Mouse (Mus musculus) heart, embryonic 14.5 days (tissue): ENCODE measurements around the gene Kcnk10. TPM values are rescaled to one million over a fixed set of nuclear protein-coding genes. Genes with fewer than 3 reads are reported as not detected.

Experiments used
- ATAC-seq: fragments of 200-750 bp; cut with Nextera tagmentation; 2 replicates; pipeline ENCODE4 v1.8.0; 2017; ENCODE audit warnings: low read depth, moderate TSS enrichment; ENCODE audit not compliant: insufficient number of reproducible peaks, insufficient read depth, low FRiP score
- H3K27ac ChIP-seq, 2 experiments: fragments of 200-500 bp in 1 of 2; fragments of 300-500 bp in 1 of 2; sonication (generic) in 1 of 2; replicated peaks in 1 of 2; 2 replicates each; pipeline ENCODE4 v1.5.1; 2012 to 2014; ENCODE audit warnings: low read depth in 2 of 2, low read length in 2 of 2, control low read depth in 1 of 2, mild to moderate bottlenecking in 1 of 2, mixed read lengths in 1 of 2; ENCODE audit not compliant: control insufficient read depth in 1 of 2, insufficient read depth in 1 of 2
- H3K27me3 ChIP-seq: fragments of 300-500 bp; sonication (generic); 2 replicates; pipeline ENCODE4 v1.6.1; 2014; ENCODE audit warnings: mild to moderate bottlenecking, low read length, control low read depth; ENCODE audit not compliant: control insufficient read depth, insufficient read depth
- H3K36me3 ChIP-seq: fragments of 300-500 bp; sonication (generic); 2 replicates; pipeline ENCODE4 v1.6.1; 2014; ENCODE audit warnings: mild to moderate bottlenecking, control low read depth, low read length, mixed read lengths; ENCODE audit not compliant: control insufficient read depth, insufficient read depth
- H3K4me1 ChIP-seq, 2 experiments: fragments of 200-500 bp in 1 of 2; fragments of 300-500 bp in 1 of 2; sonication (generic) in 1 of 2; 2 replicates each; pipeline ENCODE4 v1.6.1; 2012 to 2014; ENCODE audit warnings: low read length in 2 of 2, control low read depth in 1 of 2, mixed read lengths in 1 of 2; ENCODE audit not compliant: control insufficient read depth in 2 of 2, insufficient read depth in 2 of 2
- H3K4me2 ChIP-seq: fragments of 300-500 bp; sonication (generic); 2 replicates; pipeline ENCODE4 v1.6.1; 2014; ENCODE audit warnings: mild to moderate bottlenecking, low read length
- H3K4me3 ChIP-seq, 2 experiments: fragments of 200-500 bp in 1 of 2; fragments of 300-500 bp in 1 of 2; sonication (generic) in 1 of 2; 2 replicates each; pipeline ENCODE4 v1.5.1; 2012 to 2014; ENCODE audit warnings: low read length in 2 of 2, mild to moderate bottlenecking in 2 of 2, control low read depth in 1 of 2, low read depth in 1 of 2, moderate library complexity in 1 of 2; ENCODE audit not compliant: control insufficient read depth in 1 of 2, insufficient read depth in 1 of 2
- H3K9ac ChIP-seq: fragments of 300-500 bp; sonication (generic); 2 replicates; pipeline ENCODE4 v1.6.1; 2014; ENCODE audit warnings: mild to moderate bottlenecking, low read length
- H3K9me3 ChIP-seq: fragments of 300-500 bp; sonication (generic); 2 replicates; pipeline ENCODE4 v1.6.1; 2016; ENCODE audit warnings: low read length, control low read depth; ENCODE audit not compliant: control insufficient read depth
- WGBS: fragments of 180-500 bp; shearing (Covaris S2); extraction: QIAGEN DNeasy Blood & Tissue Kit; methylation state at CpG from one replicate; pipeline ENCODE4 v1.1.7; 2014; 5-methylcytosine and 5-hydroxymethylcytosine counted together
- polyA plus RNA-seq: library from polyadenylated mRNA; unstranded; fragments of >200 nt; fragmentation: Nextera tagmentation; extraction: Ambion mirVana; gene quantifications from 2 replicates; pipeline ENCODE4 v1.2.1, GENCODE M21; 2014

Gene Kcnk10
- polyA plus RNA-seq, 1 experiment from 2014 or later = 0.26 TPM

DNA sequence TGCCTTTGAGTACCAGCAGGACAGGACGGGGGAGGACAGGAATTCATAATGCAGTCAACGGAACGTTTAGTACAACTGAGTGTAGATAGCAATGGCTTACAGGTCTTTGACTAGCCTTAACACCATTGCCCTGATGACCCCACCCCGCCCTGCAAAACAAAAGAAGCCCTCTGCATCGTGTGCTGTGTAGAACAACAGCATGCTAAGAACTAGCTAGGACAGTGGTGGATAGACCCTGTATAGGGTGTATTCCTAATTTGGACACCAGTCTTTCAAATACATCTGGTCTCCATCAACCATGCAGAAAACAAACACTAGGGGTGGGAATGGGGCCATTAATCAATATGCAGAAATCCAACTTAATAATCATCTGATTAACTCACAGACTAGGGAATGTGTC, 147.4 kb downstream of the Kcnk10 start:
- WGBS = 79% methylated on average over 5 of the region's 5 CpGs
- ATAC-seq = no peak
- Histone ChIP-seq H3K27ac (no peak overlapping the region), H3K4me1 (no peaks in the 10 kb centered on the region), H3K9me3 (no peaks in the 10 kb centered on the region), H3K9ac (no peak overlapping the region), H3K36me3 (no peaks in the 10 kb centered on the region), H3K27me3 (no peaks in the 10 kb centered on the region), H3K4me3 (no peak overlapping the region), H3K4me2 (no peak overlapping the region)

- Histone ChIP-seq H3K9me3 (no peaks in the 10 kb centered on the region), H3K36me3 (no peaks in the 10 kb centered on the region), H3K9ac (no peak overlapping the region), H3K27ac (no peak overlapping the region), H3K4me2 (no peak overlapping the region), H3K4me1 (no peaks in the 10 kb centered on the region), H3K4me3 (no peak overlapping the region), H3K27me3 (no peaks in the 10 kb centered on the region)
- WGBS = 77% methylated on average over 7 of the region's 7 CpGs
- ATAC-seq = no peak
Measured at GRCm38 (mm10) chr12:98421340-98421739, 156.8 kb downstream of the Kcnk10 start.

GRCm38 (mm10) chr12:98419849-98420248, 158.3 kb downstream of the Kcnk10 start:
- H3K36me3 ChIP-seq = no peaks in the 10 kb centered on the region
- no peaks in the 10 kb centered on the region for H3K27me3 ChIP-seq
- H3K27ac ChIP-seq = no peak overlapping the region
- no peak overlapping the region for H3K4me3 ChIP-seq
- H3K9me3 ChIP-seq = no peaks in the 10 kb centered on the region
- no peaks in the 10 kb centered on the region for H3K4me1 ChIP-seq
- no peak overlapping the region for H3K9ac ChIP-seq
- WGBS = 70% methylated on average over 6 of the region's 6 CpGs
- H3K4me2 ChIP-seq = no peak overlapping the region
- ATAC-seq = no peak

DNA sequence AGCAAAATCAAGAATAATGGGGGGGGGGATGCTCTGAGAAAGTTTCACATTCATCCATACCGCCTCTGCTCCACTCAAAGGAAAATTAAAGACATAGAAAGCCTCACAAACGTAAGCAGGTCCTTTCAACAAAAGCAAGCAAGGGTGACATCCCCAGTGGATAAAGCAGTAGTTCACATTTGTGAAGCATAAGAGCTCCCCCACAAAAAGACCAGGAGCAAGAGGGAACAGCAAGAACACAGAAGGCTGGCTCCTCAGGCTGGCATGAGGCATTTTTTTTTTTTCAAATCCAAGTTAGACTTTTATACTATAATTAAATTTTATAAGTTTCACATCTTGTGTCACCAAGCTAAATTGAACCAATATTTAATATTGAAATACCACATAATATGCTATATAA, 168.5 kb downstream of the Kcnk10 start:
- H3K36me3 ChIP-seq = no peaks in the 10 kb centered on the region
- no peaks in the 10 kb centered on the region for H3K9me3 ChIP-seq
- H3K4me3 ChIP-seq = no peak overlapping the region
- WGBS = 50% methylated on average over 2 of the region's 2 CpGs
- no peak overlapping the region for H3K4me2 ChIP-seq
- ATAC-seq = no peak
- H3K9ac ChIP-seq = no peak overlapping the region
- H3K4me1 ChIP-seq = no peaks in the 10 kb centered on the region
- H3K27ac ChIP-seq = no peak overlapping the region
- H3K27me3 ChIP-seq = no peaks in the 10 kb centered on the region

- no peak overlapping the region for H3K9ac ChIP-seq
- WGBS = 64% methylated on average over 1 of the region's 1 CpGs
- H3K27me3 ChIP-seq = no peaks in the 10 kb centered on the region
- H3K4me3 ChIP-seq = no peak overlapping the region
- no peak for ATAC-seq
- no peaks in the 10 kb centered on the region for H3K36me3 ChIP-seq
- no peaks in the 10 kb centered on the region for H3K4me1 ChIP-seq
- H3K27ac ChIP-seq = no peak overlapping the region
- H3K4me2 ChIP-seq = no peak overlapping the region
- H3K9me3 ChIP-seq = no peaks in the 10 kb centered on the region
Measured at GRCm38 (mm10) chr12:98406598-98406997, 171.5 kb downstream of the Kcnk10 start.

GRCm38 (mm10) chr12:98406076-98406475, 172.0 kb downstream of the Kcnk10 start:
- ATAC-seq = no peak
- Histone ChIP-seq H3K36me3 (no peaks in the 10 kb centered on the region), H3K27ac (no peak overlapping the region)

DNA sequence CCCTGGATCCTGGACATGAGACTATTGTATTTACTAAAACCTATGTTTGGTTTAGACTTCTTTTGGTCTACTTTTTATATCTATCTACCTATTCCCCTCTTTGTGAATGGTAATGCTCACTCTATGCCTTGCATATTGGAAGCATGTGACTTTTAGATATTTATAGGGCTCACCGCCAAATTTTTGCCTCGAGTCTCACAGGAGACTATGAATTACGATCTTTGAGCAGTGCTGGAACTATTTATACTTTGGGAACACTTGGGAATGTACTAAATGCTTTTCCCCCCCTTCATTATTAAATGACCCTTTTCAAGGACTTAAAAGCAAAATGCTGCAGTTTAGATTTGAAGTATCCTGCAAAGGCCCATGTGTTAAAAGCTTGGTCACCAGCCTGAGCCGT, 181.5 kb downstream of the Kcnk10 start:
- peaks cover 0 to 3% of the 10 kb centered on the region in 2 experiments; a peak in 2 of 4 replicates for H3K4me1 ChIP-seq
- H3K9me3 ChIP-seq = no peaks in the 10 kb centered on the region
- H3K36me3 ChIP-seq = no peaks in the 10 kb centered on the region
- no peak overlapping the region for H3K4me2 ChIP-seq
- H3K27me3 ChIP-seq = no peaks in the 10 kb centered on the region
- no peak overlapping the region for H3K9ac ChIP-seq
- H3K27ac ChIP-seq = no peak overlapping the region
- 56% methylated on average over 4 of the region's 4 CpGs for WGBS
- no peak overlapping the region for H3K4me3 ChIP-seq
- ATAC-seq = no peak

More at GRCm38 (mm10) chr12:98406076-98406475, 172.0 kb downstream of the Kcnk10 start:
- H3K27me3 ChIP-seq = no peaks in the 10 kb centered on the region
- H3K4me3 ChIP-seq = no peak overlapping the region
- 70% methylated on average over 4 of the region's 4 CpGs for WGBS
- no peaks in the 10 kb centered on the region for H3K4me1 ChIP-seq
- H3K9ac ChIP-seq = no peak overlapping the region
- no peaks in the 10 kb centered on the region for H3K9me3 ChIP-seq
- H3K4me2 ChIP-seq = no peak overlapping the region

- H3K4me2 ChIP-seq = no peak overlapping the region
- no peaks in the 10 kb centered on the region for H3K27me3 ChIP-seq
- H3K27ac ChIP-seq = no peak overlapping the region
- ATAC-seq = no peak
- no peak overlapping the region for H3K9ac ChIP-seq
- H3K4me1 ChIP-seq = peaks cover 3 to 9% of the 10 kb centered on the region in 2 experiments; a peak in 2 of 4 replicates
- 89% methylated on average over 5 of the region's 5 CpGs for WGBS
- H3K9me3 ChIP-seq = no peaks in the 10 kb centered on the region
- no peaks in the 10 kb centered on the region for H3K36me3 ChIP-seq
- H3K4me3 ChIP-seq = no peak overlapping the region
Measured at GRCm38 (mm10) chr12:98394115-98394514, 184.0 kb downstream of the Kcnk10 start.
